Mouse (Mus musculus): Measurements from ENCODE around the gene Wnt3a. TPM values are rescaled to one million over a fixed set of nuclear protein-coding genes. Genes with fewer than 3 reads are reported as not detected.

Gene Wnt3a
- polyA plus RNA-seq, 1 experiment = 0.04 TPM

DNA sequence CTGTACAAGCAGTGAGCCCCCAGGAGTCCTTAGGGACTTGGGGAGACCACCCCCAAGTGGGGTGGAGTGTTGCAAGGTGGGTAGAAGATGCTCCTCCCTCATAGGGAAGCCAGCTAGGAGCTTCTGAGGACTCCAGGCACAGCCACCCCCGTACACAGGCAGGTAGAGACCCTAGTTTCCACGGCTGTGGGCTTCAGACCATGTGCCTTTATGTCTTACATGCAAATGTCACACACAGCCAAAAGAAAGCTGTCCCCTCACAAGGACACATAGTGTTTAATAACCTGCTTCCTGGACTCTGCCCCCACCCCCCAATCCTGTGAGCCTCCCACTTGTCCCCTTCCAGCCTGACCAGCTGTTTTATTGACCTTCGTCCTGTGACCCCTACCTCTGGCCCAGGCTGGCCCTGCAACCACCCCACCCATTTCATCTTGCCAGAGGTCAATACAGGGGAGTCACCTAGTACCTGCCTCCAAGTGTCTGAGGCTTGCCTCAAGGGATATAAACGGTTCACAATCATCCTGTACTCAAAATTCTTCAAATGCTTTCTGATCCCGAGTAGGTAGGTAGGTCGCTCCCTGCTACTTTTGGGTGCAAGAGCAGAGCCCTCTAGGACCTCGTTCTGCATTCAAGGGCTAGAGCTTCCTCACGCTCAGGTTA is 25.3 kb downstream of the Wnt3a start:
- no peak for DNase-seq (ENCODE audit: extremely low spot score in 1 of 2, low spot score in 1 of 2)

DNA sequence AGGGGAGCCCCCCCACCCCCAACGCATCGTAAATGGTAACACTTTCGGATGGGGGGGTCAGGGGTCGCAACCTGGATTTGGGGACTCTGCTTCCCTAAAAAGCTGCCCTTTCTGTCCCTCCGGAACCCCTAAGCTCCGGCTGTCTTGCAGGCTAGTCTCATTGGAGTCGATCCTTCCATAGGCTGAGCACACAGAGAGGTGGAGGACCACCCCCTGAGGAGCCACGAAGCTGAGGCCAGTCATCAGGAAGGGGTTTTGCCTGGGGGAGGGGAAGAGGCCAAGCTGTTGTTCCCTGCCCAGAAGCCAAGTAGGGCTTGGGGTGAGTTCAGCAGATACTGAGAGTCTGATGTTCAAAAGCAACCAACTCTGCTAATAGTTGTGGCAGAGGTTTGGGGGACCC is 26.0 kb downstream of the Wnt3a start:
- DNase-seq (ENCODE audit: extremely low spot score in 1 of 2, low spot score in 1 of 2) = no peak

DNA sequence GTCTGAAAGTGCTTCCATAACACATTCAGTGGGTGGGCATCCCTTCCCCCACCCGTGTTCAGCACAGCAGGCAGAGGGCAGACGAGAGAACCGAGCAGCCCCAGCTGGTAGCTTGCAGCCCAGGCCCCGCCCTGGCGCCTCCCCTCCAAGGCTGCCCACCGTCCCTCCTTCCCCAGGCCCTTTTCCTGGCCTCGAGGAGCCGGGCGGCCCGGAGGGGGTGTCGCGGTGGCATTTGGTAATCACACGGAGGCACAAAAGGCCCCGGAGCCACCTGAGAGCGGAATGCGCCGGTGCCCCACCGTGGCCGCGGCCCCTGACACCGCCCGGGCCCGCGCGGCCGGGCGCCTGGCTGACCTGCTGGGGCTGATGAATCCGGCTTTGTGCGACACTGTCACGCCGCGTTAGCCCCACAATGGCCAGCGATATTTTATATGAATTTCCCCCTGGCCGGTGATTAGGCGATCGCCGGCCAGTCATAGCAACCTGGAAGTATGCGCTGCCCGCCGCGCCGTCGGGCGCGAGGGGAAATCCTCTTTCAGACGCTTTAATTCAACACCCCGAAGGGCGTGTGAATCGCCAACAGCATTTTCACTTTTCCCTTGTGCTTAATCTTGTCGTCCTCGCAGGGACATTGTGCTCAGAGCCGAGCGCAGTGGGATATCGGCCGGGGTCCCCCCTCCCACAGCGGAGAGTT is 26.5 kb downstream of the Wnt3a start:
- DNase-seq (ENCODE audit: extremely low spot score in 1 of 2, low spot score in 1 of 2) = peak in 1 of 2 experiments; percentile 13

DNA sequence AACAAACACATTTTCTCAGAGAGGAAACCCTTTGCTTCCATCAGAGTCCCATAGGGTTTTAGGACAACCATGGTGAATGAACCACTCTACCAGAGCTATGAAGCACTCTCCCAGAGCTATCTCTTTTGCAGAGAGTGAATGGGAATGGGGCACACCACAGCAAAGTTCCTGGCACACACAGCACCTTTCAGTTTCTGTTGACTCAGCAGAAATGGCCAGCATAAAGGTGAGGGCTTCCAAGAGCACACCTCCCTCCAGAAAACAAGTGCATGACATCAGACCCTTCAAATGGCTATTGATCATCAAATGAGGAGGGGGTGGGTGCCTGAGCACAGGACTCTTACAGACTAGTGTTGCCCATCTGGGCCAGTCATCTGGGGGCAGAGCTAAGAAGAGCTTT is 28.2 kb downstream of the Wnt3a start:
- DNase-seq (ENCODE audit: extremely low spot score in 1 of 2, low spot score in 1 of 2) = no peak

DNA sequence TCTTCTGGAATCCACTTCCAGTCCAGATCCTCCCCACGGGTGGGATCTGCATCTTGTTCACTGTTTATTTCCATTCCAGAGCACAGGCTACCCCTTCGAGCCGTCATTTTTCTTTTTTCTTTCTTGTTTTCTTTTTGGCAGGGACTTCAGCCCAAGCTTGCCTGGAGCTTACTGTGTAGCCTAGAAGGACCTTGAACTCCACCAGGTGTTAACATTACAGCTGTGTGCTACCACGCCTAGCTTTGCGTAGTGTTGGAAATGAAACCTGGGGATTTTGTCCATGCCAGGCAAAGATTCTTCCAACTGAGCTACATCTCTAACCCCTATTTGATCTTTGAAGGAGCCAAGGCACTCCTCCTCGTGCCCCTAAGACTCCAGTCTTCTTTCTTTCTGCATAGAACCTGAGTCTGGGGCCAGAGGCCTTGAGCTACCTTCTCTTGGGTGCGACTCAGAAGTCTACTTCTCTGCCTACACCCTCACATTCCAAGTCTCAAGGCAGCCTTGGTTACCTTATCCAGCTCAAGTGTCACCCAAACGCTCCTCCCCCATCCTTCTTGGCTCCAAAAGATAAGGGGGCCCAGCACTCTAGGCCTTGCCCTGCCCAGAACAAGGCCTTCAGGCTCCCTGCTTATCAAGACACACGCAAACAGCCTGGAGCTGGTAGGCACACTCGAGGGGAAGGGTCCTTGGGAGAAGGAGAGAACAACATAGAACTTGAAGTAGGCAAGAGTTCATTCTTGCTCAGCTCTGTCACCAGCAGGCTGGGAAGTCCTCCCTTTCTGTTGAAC is 29.7 kb downstream of the Wnt3a start:
- DNase-seq (ENCODE audit: extremely low spot score in 1 of 2, low spot score in 1 of 2) = no peak

DNA sequence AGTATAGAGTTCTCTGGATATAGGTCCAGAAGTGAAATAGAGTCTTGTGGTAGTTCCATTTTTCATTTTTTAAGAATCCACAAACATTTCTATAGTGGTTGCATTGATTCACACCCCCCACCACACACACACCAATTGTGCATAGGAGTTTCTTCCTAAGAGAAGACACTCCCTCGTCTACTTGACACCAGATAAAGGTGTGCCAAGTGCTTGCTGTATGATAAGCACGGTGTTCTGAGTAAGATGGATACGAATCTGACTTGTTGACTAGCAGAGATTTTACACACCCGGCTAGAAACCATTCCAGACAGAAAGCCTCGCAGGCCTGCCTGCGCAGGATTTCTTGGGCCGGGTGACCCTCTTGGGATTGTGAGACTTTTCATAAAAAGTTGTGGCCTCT is 30.9 kb downstream of the Wnt3a start:
- DNase-seq (ENCODE audit: extremely low spot score in 1 of 2, low spot score in 1 of 2) = no peak

DNA sequence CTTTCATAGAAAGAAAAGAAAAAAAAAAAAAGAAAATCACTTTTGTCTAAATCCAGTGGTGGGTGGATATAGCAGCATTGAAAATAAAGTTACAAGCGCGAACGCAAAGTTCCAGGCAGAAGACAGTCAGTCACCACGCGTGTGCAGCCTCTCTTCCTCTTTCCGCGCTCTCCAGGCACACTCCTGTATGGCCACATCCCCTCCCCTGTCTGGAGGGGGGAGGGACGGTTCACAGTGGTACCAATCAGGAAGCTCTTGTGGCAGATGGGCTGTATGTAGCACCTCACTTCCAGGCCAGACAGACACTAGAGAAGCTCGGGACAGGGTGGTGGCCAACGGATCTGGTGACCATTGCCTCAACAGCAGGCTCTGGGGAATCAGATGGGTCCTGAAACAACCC is 42.5 kb downstream of the Wnt3a start:
- no peak for DNase-seq (ENCODE audit: extremely low spot score in 1 of 2, low spot score in 1 of 2)

DNA sequence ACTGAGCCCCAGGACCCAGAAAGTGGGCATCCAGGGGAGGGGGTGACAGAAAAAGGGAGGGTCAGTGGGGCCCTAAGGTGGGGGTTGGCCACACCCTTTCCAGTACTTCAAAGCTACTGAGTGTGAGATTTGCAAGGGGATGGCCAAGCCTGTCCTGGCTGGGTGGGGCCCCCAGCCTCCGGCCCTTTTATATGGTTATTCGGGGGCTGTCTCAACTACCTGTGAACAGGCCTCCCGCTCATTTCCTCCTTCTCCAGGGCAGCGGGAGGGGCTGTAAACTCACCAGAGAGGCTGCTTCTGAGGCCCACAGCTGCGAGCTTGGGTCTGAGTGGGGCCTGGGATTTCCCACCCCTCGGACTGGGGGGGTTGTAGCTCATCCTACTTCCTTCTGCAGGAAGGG is 46.7 kb downstream of the Wnt3a start:
- DNase-seq (ENCODE audit: extremely low spot score in 1 of 2, low spot score in 1 of 2) = no peak

DNA sequence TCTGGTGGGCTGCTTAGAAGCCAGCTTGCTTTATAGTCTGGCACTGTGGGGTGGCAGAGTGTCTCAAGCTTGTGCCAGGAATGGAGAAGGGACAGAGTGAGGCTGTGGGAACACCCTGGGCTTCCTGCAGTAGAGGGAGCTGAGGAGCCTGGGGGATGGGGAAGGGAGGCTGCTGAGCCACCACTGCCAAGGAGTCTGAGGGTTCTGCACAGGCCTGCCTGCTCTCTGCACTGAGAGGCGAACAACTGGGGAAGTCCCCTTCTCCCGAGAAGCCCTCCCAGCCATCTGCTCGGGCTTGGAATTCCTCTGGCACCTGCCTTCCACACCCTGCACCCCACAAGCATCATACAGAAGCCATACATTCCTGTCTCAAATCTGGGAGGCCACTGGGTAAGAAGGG is 48.7 kb downstream of the Wnt3a start:
- no peak for DNase-seq (ENCODE audit: extremely low spot score in 1 of 2, low spot score in 1 of 2)

DNA sequence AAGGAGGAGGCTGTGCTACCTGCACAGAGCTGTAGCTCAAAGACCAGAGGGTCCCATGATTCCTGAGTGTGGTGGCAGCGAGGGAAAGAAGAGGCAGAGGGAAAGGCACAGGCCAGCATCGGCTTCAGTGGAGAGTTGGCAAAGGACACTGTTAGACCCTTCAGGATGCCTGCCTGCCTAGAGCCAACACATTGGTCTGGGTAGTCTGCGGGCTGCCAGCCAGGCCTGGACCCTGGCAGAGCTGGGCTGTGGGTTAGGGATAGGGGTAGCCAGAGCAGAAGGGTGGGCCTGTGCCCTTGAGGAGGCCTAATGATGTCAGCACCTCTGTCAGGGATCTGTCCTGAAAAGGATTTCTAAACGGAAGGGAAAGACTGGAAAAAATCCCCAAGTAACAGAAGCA is 50.8 kb downstream of the Wnt3a start:
- DNase-seq (ENCODE audit: extremely low spot score in 1 of 2, low spot score in 1 of 2) = no peak

DNA sequence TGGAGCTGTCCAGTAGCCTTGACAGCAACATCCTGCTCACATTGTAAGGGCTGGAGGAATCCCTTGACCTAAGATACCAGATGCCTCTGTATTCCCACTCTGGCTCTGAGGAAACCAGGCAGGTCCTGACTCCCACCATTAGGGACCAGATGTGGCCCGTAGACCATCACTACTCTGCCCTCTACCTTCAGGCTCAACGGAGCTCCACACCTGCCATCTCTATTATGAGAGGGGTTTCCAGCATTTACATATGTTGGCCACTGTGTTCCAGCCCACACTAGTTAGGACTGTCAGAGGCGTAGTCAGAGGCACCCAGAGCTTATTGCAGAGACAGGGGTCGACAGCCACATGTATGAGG is 51.1 kb downstream of the Wnt3a start:
- DNase-seq (ENCODE audit: extremely low spot score in 1 of 2, low spot score in 1 of 2) = no peak

DNA sequence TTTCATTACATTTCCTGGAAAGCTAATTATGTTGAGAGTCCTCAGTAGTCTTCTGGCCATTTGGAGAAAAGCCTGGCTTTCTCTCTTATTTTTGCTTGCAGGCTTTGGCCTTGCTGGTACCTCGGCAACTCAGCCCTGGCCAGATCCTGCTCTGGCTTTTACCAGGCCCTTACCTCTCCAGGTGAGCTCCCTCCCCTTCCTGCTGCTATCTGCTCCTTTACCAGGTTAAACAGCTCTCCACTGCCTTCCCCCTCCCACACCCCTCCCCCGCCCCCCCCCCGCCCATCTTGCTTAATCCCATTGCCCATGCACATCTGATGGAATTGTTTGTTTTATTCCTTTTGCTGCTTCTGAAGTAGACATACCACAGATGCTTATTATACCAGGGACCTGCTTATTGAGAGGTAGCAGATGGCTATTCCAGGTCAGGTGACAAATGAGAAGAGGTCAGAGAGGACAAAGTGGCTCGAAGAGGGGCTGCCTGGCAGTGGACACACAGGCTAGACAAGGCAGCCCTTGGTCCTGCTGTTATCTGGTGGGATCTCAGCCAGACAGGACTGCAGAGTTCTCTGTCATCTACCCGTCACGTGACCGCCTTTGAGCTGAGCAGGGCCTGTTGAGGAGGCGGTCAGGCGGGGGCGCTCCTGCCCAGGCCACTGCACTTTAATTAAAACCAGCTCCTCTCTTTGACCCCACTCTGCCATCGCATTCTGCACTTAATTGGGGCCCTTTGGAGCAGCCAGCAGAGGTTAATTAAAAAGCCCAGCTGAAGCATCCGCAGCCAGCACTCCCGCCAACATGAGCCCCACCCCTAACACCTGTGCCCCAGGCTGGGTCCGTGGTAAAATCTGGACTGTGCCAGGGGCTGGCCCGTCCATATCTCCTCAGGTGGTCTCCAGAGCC is 51.8 kb downstream of the Wnt3a start:
- DNase-seq (ENCODE audit: extremely low spot score in 1 of 2, low spot score in 1 of 2) = peak in 1 of 2 experiments; percentile 59

DNA sequence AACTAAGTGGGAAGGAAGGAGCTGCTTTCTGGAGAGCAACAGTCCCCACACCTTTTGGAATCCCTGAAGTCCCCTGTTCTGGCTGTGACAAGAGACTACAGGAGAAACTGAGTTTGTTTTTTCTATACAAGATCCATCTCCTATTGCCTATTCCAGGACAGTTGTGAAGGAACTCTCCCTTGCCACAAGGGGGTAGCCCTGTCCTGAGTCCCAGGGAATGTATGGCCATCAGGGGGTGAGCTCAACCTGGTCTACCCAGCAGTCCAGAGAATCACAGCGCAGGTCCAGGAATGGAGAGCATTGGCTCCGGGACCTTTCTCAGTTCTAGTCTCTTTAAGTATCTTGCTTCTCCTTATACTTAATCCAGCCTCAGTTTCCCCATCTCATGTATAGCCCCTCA is 57.8 kb downstream of the Wnt3a start:
- DNase-seq (ENCODE audit: extremely low spot score in 1 of 2, low spot score in 1 of 2) = no peak

DNA sequence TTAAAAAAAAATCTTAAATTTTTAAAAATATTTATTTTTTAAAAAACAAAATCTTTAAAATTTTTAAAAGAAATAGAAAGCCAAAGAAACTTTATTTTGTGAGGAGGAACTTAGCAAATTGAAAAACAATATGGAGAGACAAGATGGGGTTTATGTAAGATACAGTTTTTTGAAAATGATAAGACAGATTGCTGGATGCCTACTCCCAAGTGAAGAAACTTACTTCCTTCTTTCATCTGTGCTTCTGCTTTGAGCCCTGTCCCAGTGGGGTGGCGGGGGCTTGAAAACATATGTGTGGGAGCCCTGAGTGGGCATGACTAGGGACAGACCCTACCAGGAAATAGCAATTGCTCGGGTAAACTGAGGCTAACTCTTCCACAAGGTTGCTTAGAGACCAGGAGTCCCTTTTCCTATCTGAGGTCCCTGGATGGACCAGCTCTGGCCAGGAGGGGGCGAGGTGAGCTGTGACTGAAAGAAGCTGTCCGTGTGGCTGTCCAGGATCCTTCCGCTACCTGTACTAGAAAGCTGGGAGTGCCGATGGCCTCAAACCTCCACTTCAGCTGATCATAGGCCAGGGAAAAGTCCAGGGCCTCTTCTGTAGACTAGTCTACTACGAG is 60.3 kb downstream of the Wnt3a start:
- peak in 1 of 2 experiments; percentile 68 for DNase-seq (ENCODE audit: extremely low spot score in 1 of 2, low spot score in 1 of 2)

DNA sequence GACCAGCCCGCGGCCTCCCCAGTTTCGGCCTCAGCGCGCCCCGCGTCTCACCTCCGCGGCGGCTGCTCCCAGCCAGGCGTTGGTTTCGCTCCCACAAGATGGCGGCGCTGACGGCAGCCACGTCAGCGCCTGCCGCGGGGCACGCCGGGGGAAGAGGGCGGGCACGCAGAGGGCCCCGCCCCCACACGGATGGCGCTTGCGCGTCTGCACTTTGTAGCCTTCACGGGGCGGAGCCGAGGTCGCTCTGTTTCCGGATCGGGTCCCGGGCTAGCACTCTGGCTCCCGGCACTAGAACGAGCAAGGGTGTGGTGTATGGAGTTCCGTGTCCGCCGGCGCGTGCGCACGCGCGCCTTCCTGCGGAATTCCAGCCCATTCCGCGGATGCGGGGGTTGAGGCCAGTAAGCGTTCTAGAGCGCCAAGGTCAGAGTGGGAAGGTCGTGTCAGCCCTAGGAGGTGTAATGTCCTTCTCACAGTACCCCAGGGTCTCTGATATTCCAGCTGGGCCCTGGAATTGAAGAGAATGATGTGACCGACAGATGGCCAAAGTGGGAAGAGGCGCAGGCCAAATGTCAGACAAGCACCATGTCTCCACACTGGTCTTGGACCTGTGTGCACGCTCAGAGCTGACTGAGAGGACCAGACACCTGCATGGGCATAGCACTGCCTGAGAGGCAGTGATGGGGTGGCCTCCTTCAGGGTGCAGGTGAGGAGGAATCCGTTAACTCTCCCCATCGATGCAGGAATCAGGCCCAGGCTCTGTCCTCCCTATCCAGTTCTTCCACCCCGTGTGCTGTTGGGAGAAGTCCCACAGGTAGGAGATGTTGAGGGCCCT is 62.2 kb downstream of the Wnt3a start, which contains the start of gene Arf1:
Gene Arf1 (minus strand): TSS at position 149 of the 832 bp plus-strand sequence.
- DNase-seq (ENCODE audit: extremely low spot score in 1 of 2, low spot score in 1 of 2) = peak; percentile 91 to 97

DNA sequence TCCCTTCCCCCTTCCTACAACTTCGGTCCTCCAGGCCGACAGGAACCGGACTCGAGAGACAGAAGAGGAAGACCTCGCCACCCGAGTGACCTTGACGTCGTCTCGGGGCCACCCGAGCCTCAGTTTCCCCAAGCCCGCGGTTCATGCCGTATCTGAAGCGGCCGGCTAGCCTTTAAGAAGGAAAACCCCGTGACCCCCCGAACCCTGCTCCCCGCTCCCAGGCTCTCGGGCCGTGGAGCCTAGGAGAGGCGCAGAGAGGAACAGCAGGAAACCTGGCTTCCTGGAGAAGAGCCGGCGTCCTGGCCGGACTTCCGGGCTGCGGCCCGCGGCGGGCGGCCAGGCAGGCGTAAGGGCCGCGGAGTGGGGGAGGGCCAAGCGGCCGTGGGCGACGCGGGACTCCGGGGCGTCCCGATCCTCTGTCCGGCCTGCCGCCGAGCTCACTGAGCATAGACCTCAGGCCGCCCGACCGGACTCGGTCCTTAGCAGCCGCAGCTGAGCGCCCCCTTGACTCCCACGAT is 62.9 kb downstream of the Wnt3a start:
- no peak for DNase-seq (ENCODE audit: extremely low spot score in 1 of 2, low spot score in 1 of 2)

DNA sequence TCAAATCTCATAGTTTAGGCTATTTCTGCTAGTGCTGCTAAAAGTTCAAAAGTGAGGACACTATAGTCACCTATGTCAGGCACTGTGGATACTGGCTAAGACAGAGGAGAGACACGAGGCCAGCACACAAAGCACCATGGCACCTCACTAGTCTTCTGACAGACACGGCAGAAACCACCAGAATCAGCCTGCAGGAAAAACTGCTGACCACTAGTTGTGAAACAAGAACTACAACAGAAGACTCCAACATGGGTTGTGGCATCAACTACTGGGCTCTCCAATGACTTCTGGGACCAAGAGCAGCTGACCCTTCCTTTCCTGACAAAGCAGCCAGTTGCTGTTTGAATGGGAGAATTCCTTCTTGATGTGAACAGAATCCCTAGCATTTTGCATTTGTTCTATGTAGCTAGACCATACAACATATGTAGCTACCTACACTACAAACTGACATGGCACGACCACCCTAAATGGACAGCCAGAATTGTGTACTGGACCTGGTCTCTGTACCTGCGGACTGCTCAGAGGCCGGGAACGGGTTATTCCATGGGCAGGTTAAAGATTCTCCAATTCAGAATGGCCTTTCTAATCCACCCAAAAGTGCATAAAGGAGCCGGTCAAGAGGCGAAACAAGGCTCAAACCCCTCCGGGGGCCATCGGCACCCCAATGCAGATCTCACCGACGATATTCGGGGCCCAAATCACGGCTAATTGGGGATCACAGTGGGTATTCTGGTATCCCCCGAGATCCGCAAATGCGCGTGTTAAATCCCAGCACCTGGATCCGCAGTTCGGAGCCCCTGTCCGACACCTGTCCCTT is 63.6 kb downstream of the Wnt3a start:
- no peak for DNase-seq (ENCODE audit: extremely low spot score in 1 of 2, low spot score in 1 of 2)

DNA sequence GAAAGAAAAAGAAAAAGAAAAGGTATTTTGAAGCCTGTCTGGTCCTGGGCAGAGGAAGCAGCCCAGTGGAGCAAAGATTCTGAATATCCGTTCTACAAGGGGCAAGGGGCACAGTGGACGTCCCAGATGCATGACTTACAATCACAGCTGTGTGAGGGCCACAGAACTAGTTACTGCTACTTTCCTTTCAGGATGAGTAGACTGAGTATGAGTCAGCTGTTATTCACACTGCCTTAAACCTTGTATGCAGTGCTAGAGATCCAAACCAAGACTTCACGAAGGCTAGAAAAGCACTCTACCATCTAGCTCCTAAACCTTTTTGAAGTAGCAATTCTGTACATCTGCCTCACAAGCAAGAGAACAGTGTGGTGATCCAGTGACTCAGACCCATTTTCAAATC is 64.3 kb downstream of the Wnt3a start:
- DNase-seq (ENCODE audit: extremely low spot score in 1 of 2, low spot score in 1 of 2) = no peak

Measured in frontal cortex, adult 2 months (tissue).